Mouse (Mus musculus): Measurements from ENCODE around the gene Ccdc73. TPM values are rescaled to one million over a fixed set of nuclear protein-coding genes. Genes with fewer than 3 reads are reported as not detected.

Gene Ccdc73
- polyA plus RNA-seq, 1 experiment from 2014 or later: 6.3 TPM

- ATAC-seq (replicated peaks; ENCODE audit: low FRiP score): no peak
- H3K9me3 ChIP-seq (ENCODE audit: control insufficient read depth, low read length): no peaks in the 10 kb centered on the region
- H3K36me3 ChIP-seq (ENCODE audit: control insufficient read depth, insufficient read depth, low read length): no peaks in the 10 kb centered on the region
- DNase-seq (ENCODE audit: low spot score): no peak
- no peak overlapping the region for H3K9ac ChIP-seq (ENCODE audit: low read depth, low read length)
- H3K27me3 ChIP-seq (replicated peaks; ENCODE audit: control insufficient read depth, insufficient read depth, low read length): no peaks in the 10 kb centered on the region; the same call in 1 of the 2 replicates
- H3K27ac ChIP-seq (ENCODE audit: low read depth, low read length): no peak overlapping the region
- H3K4me2 ChIP-seq: no peak overlapping the region
- H3K4me1 ChIP-seq (replicated peaks; ENCODE audit: control insufficient read depth, insufficient read depth, low read length): no peaks in the 10 kb centered on the region
- H3K4me3 ChIP-seq (ENCODE audit: low read depth, low read length): no peak overlapping the region
- 87% methylated on average over 5 of the region's 5 CpGs for WGBS
Observed at GRCm38 (mm10) chr2:105038879-105039278, 171.3 kb downstream of the Ccdc73 start.

GRCm38 (mm10) chr2:105040859-105041258 lies 173.3 kb downstream of the Ccdc73 start:
- 73% methylated on average over 4 of the region's 4 CpGs for WGBS
- DNase-seq (ENCODE audit: low spot score) (no peak), ATAC-seq (replicated peaks; ENCODE audit: low FRiP score) (no peak)
- no peak overlapping the region for H3K27ac ChIP-seq (ENCODE audit: low read depth, low read length)
- no peaks in the 10 kb centered on the region for H3K36me3 ChIP-seq (ENCODE audit: control insufficient read depth, insufficient read depth, low read length)
- H3K9ac ChIP-seq (ENCODE audit: low read depth, low read length): no peak overlapping the region
- no peaks in the 10 kb centered on the region; the same call in 1 of the 2 replicates for H3K27me3 ChIP-seq (replicated peaks; ENCODE audit: control insufficient read depth, insufficient read depth, low read length)
- no peak overlapping the region for H3K4me2 ChIP-seq
- H3K4me3 ChIP-seq (ENCODE audit: low read depth, low read length): no peak overlapping the region
- no peaks in the 10 kb centered on the region for H3K4me1 ChIP-seq (replicated peaks; ENCODE audit: control insufficient read depth, insufficient read depth, low read length)
- no peaks in the 10 kb centered on the region for H3K9me3 ChIP-seq (ENCODE audit: control insufficient read depth, low read length)

- Histone ChIP-seq H3K4me2 (no peak overlapping the region), H3K9ac (ENCODE audit: low read depth, low read length) (no peak overlapping the region), H3K4me3 (ENCODE audit: low read depth, low read length) (no peak overlapping the region), H3K4me1 (replicated peaks; ENCODE audit: control insufficient read depth, insufficient read depth, low read length) (no peaks in the 10 kb centered on the region), H3K36me3 (ENCODE audit: control insufficient read depth, insufficient read depth, low read length) (no peaks in the 10 kb centered on the region), H3K9me3 (ENCODE audit: control insufficient read depth, low read length) (no peaks in the 10 kb centered on the region), H3K27me3 (replicated peaks; ENCODE audit: control insufficient read depth, insufficient read depth, low read length) (no peaks in the 10 kb centered on the region; the same call in 1 of the 2 replicates), H3K27ac (ENCODE audit: low read depth, low read length) (no peak overlapping the region)
- DNase-seq (ENCODE audit: low spot score) (no peak), ATAC-seq (replicated peaks; ENCODE audit: low FRiP score) (no peak)
- 64% methylated on average over 4 of the region's 4 CpGs for WGBS
Observed at GRCm38 (mm10) chr2:105043152-105043551, 175.5 kb downstream of the Ccdc73 start.

- no peak overlapping the region for H3K27ac ChIP-seq (ENCODE audit: low read depth, low read length)
- H3K4me3 ChIP-seq (ENCODE audit: low read depth, low read length): no peak overlapping the region
- H3K4me1 ChIP-seq (replicated peaks; ENCODE audit: control insufficient read depth, insufficient read depth, low read length): no peaks in the 10 kb centered on the region
- no peak overlapping the region for H3K9ac ChIP-seq (ENCODE audit: low read depth, low read length)
- no peak overlapping the region for H3K4me2 ChIP-seq
- no peak for DNase-seq (ENCODE audit: low spot score)
- H3K9me3 ChIP-seq (ENCODE audit: control insufficient read depth, low read length): no peaks in the 10 kb centered on the region
- H3K27me3 ChIP-seq (replicated peaks; ENCODE audit: control insufficient read depth, insufficient read depth, low read length): no peaks in the 10 kb centered on the region; the same call in 1 of the 2 replicates
- WGBS: 40% methylated on average over 1 of the region's 1 CpGs
- no peak for ATAC-seq (replicated peaks; ENCODE audit: low FRiP score)
- H3K36me3 ChIP-seq (ENCODE audit: control insufficient read depth, insufficient read depth, low read length): no peaks in the 10 kb centered on the region
Observed at GRCm38 (mm10) chr2:105048301-105048700, 180.7 kb downstream of the Ccdc73 start.

- Histone ChIP-seq H3K4me1 (replicated peaks; ENCODE audit: control insufficient read depth, insufficient read depth, low read length) (no peaks in the 10 kb centered on the region; the same call in 1 of the 2 replicates), H3K27ac (ENCODE audit: low read depth, low read length) (no peak overlapping the region), H3K9ac (ENCODE audit: low read depth, low read length) (no peak overlapping the region), H3K4me2 (no peak overlapping the region), H3K27me3 (replicated peaks; ENCODE audit: control insufficient read depth, insufficient read depth, low read length) (no peaks in the 10 kb centered on the region; the same call in 1 of the 2 replicates), H3K4me3 (ENCODE audit: low read depth, low read length) (no peak overlapping the region), H3K36me3 (ENCODE audit: control insufficient read depth, insufficient read depth, low read length) (no peaks in the 10 kb centered on the region), H3K9me3 (ENCODE audit: control insufficient read depth, low read length) (no peaks in the 10 kb centered on the region)
- 52% methylated on average over 1 of the region's 1 CpGs for WGBS
- ATAC-seq (replicated peaks; ENCODE audit: low FRiP score) (no peak), DNase-seq (ENCODE audit: low spot score) (no peak)
Observed at GRCm38 (mm10) chr2:105055529-105055928, 187.9 kb downstream of the Ccdc73 start.

- Histone ChIP-seq H3K36me3 (ENCODE audit: control insufficient read depth, insufficient read depth, low read length) (no peaks in the 10 kb centered on the region), H3K27ac (ENCODE audit: low read depth, low read length) (no peak overlapping the region), H3K4me3 (ENCODE audit: low read depth, low read length) (no peak overlapping the region), H3K9me3 (ENCODE audit: control insufficient read depth, low read length) (no peaks in the 10 kb centered on the region), H3K9ac (ENCODE audit: low read depth, low read length) (no peak overlapping the region), H3K27me3 (replicated peaks; ENCODE audit: control insufficient read depth, insufficient read depth, low read length) (no peaks in the 10 kb centered on the region), H3K4me1 (replicated peaks; ENCODE audit: control insufficient read depth, insufficient read depth, low read length) (no peaks in the 10 kb centered on the region; the same call in 1 of the 2 replicates), H3K4me2 (no peak overlapping the region)
- no peak for DNase-seq (ENCODE audit: low spot score)
- WGBS: 58% methylated on average over 7 of the region's 7 CpGs
- ATAC-seq (replicated peaks; ENCODE audit: low FRiP score): no peak
Observed at GRCm38 (mm10) chr2:105058577-105059116, 191.0 kb downstream of the Ccdc73 start.

- Histone ChIP-seq H3K36me3 (ENCODE audit: control insufficient read depth, insufficient read depth, low read length) (no peaks in the 10 kb centered on the region), H3K9ac (ENCODE audit: low read depth, low read length) (no peak overlapping the region), H3K9me3 (ENCODE audit: control insufficient read depth, low read length) (no peaks in the 10 kb centered on the region), H3K4me3 (ENCODE audit: low read depth, low read length) (no peak overlapping the region), H3K4me1 (replicated peaks; ENCODE audit: control insufficient read depth, insufficient read depth, low read length) (no peaks in the 10 kb centered on the region), H3K27ac (ENCODE audit: low read depth, low read length) (no peak overlapping the region), H3K4me2 (no peak overlapping the region), H3K27me3 (replicated peaks; ENCODE audit: control insufficient read depth, insufficient read depth, low read length) (no peaks in the 10 kb centered on the region)
- no peak for ATAC-seq (replicated peaks; ENCODE audit: low FRiP score)
- DNase-seq (ENCODE audit: low spot score): no peak
- WGBS: 55% methylated on average over 7 of the region's 7 CpGs
Observed at GRCm38 (mm10) chr2:105062741-105063372, 195.3 kb downstream of the Ccdc73 start.
